Mouse (Mus musculus): ENCODE measurements around the gene Coro2b.

Coro2b gene

GRCm38 (mm10) chr9:62513492-62514133, 23.2 kb downstream of the Coro2b start:
- peak in 1 of 2 experiments; percentile 33 for DNase-seq

DNA sequence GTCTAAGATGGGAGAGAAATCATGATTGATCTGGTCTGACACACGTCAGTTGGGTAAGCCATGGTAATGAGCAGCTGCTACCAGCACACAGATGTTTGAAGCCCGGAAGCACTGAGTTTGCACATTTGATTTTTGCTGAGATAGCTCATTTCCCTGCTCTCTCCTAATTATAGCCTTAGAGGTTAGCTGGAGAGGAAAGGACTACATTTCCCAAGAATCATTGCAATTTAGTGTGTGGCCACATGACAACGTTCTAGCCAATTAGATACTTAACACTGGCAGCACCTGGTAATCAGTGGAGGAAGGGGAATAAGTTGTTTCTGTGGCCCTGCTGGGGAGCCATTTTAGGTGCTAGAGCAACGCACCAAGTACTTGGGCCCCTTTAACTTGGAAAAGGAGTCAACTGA, 26.3 kb downstream of the Coro2b start:
- peak; percentile 25 to 57 for DNase-seq

- DNase-seq = no peak
These were observed 27.2 kb downstream of the Coro2b start for GRCm38 (mm10) chr9:62509617-62510016.

DNA sequence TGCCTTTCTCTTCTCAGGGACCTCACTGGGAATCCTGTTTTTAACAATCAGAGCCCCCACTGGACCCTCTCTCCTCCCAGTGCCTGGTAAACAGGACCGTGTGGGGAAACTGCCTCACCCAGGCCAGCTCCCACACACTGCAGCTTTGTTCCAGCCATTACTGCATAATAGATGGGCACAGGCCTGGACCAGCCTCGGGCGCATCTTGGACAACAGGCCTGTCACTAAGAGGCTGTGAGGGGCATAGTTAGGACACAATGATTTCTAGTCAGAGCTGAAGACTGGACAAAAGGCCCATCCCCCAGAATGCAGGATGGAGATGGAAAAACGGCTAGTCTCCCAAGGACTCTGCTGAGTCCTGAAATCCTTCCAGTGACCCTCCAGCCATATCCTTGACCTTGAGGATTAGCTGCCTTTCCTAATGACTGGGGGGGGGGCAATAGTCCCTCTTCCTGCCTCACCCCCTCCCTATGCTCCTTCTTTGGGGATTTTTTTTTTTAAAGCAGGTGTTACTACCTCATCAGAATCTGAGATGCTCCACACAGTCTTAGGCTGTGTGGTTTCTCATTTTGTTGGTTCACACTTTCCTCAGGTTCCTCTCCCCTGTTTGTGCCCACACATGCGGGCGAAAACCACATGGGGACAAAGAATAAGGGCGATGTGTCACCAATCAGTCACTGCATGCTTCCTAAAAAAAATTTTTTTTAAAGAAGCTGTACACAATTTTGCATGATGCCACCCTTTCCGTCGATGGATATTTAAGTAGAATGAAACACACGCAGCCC, 27.9 kb downstream of the Coro2b start:
- DNase-seq = no peak

DNA sequence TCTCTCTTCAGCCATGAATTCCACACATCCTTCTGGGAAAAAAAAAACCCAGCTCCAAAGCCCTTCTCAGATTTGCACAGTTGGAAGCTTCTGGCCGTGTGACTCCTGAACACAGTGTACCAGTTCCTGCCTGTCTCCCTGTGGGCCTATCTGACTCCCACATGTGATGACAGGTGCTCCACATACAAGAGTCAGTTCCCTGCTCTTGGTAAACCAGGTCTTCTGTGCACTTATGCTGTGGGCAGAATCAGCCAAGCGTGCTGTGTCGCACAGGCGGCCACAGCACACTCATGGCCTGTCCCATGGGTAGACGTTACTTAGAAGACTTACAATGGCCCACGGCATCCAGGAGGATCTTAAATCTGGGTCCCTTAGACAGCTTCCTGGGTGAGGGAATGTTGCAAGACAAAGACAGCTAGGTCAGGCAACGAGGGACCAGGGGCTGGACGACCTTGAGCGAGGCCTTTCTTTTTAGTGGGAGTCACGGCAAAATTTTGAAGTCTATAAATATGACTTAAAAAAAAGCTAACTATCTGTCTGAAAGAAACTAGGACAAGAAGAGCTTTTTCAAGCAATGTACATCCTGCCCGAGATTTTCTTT, 30.3 kb downstream of the Coro2b start:
- no peak for DNase-seq

DNA sequence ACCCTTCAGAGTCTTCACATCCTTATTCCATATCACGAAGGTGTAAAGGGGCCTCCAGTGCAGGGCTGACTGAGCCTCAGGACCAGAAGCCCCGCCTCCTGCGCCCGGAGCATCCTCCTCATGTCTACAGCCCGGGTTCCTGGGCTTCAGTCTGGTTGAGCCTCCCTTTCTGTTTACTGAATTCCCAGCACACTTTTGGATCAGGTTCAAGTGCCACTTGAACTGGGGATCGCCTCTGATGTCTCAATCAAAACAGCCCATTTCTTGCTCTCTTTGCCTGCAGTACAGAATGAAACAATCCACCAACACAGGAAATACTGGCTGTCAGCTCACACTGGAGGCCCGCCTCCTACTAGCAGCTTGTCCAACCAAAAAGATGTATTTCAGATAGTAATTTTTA, 32.7 kb downstream of the Coro2b start:
- no peak for DNase-seq

- no peak for DNase-seq
These were observed 34.5 kb downstream of the Coro2b start for GRCm38 (mm10) chr9:62502361-62502760.

DNA sequence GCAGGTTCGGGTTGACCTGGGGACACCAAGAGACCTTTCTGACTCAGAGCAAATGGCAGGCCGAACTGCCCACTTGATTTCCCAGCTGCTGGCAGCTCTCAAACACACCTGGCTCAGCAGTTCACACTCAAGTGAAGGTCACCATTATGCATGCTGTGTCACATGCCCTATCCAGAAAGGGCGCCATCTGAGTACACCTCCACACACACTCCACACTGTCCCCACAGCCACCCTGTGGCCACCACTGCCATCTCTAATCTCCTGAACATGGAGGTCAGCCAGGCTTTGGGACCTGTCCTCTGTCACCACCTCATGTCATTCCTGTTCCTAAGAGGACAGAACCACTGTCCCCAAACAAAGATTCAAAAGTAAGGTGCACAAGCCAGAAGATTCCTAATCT, 35.3 kb downstream of the Coro2b start:
- DNase-seq = no peak

- no peak for DNase-seq
These were observed 36.8 kb downstream of the Coro2b start for GRCm38 (mm10) chr9:62500007-62500406.

GRCm38 (mm10) chr9:62498945-62499344, 37.9 kb downstream of the Coro2b start:
- no peak for DNase-seq

- no peak for DNase-seq
These were observed 39.4 kb downstream of the Coro2b start for GRCm38 (mm10) chr9:62497135-62498092.

DNA sequence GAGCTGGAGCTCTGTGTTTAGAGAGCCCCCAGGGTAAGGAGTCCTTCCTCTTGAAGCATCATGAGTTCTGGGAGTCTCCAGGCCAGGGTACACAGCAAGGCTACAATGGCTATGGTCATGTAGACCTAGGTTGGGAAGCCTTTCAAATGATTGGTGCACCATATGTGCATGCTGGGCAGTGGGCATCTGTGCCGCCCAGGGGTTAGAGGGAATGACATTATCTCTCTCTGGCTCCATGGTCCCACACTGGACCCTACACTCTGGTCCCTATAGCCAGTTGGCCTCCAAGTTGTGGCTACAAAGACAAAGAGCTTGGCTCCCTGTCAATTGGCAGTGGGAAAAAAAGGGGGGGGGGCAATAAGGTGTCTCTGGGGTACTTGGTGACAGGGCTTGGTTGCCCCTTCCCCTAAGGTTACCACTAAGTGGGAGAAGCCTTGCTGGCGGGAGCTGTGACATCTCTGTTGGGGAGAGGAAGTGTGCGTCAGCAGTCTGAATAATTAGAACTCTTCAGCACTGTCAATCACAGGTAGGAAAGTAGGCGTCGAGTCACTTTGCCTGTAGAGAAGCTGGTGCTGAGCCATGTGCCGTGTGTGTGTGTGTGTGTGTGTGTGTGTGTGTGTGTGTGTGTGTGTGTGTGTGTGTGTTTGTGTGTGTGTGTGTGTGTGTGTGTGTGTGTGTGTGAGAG, 44.4 kb downstream of the Coro2b start:
- no peak for DNase-seq

DNA sequence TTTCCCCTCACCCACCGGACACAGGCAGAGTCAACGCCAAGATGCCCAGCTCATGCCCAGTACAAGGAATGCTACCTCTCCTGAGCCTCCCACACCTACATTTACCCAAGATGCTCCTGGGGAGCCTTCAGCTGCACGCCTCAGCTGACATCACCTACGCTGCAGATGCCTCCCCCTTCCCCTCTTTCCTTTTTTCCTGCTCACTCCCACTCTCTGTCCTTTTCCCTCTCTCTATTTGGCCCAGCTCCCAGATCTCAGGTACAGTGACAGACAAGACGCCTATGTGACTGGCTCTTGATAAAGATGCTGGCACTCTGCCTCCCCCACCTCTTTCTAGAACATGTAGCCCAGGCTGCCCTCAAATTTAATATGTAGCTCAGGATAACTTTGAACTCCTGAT, 45.2 kb downstream of the Coro2b start:
- DNase-seq = no peak

GRCm38 (mm10) chr9:62491104-62491503, 45.7 kb downstream of the Coro2b start:
- DNase-seq = peak; percentile 26 to 37

DNA sequence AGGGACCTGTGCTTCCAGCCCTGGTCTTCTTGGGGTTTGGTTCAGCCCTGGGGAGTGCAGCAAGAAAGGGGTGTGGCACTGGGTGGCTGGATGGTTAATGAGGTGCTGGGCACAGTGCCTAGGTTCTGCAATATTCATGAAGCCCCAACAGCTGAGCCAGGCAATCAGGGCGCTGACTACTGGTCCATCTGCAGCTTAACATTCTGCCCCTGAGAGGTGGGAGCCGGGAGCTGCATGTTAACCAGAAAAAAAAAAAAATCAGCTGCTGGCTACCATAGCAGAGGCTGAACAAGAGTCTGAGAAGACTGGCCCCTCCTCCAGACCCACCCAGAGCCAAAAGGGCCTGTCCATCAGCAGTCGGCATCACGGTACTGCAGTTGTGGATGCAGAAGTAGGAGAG, 52.7 kb downstream of the Coro2b start:
- DNase-seq = no peak

- no peak for DNase-seq
These were observed 54.1 kb downstream of the Coro2b start for GRCm38 (mm10) chr9:62482788-62483187.

DNA sequence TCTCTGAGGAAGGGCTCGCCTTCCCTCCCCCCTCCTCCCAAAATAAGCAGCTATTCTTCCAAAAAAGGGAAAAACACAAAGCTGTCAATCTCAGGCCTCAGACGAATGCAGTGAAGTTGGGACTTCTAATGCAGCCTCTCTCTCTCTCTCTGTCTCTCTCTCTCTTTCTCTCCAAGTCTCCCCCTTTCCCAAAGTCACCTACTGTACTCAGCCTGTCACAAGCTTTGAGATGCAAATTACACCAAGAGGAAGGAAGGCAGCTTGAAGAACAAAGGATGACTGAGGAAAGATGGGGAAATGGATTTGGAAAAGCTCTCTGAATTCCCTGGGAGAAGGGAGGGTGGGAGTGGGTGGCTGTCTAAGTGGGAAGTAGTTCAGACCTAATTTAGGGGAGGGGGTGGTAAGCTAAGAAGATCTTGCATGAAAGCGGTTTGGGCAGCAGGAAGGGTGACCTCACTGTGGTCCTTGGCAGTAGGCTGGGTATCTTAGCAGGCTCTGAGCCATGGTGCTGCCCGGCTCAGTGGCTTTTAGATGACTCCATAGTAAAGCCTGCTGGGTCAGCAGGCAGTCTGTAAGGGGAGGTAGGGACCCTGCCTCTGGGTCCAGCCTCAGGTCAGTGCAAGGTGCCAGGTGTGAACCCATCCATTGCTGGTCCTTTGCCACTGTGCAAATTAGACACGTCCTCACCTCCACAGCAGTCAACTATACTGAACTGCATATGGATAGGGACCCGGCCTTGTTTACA, 55.8 kb downstream of the Coro2b start:
- no peak for DNase-seq

DNA sequence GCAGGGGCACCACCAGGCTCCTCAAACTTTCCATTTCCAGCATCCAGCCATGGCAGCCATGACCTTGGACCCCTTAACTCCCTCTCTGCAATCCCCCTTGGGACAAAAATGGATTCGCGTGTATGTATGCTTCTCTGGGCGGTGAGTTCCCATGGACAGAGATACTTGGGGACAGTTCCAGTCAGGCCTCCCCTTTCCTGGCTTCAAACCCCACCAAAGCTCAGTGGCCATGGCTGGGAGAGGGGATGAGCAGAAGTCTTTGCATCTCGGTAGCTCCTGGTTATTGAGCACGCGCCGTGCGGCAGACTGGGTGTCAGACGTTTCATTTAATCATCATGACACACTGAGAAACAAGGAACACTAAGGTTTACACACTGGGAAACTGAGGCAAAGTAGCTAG, 56.7 kb downstream of the Coro2b start:
- DNase-seq = no peak

DNA sequence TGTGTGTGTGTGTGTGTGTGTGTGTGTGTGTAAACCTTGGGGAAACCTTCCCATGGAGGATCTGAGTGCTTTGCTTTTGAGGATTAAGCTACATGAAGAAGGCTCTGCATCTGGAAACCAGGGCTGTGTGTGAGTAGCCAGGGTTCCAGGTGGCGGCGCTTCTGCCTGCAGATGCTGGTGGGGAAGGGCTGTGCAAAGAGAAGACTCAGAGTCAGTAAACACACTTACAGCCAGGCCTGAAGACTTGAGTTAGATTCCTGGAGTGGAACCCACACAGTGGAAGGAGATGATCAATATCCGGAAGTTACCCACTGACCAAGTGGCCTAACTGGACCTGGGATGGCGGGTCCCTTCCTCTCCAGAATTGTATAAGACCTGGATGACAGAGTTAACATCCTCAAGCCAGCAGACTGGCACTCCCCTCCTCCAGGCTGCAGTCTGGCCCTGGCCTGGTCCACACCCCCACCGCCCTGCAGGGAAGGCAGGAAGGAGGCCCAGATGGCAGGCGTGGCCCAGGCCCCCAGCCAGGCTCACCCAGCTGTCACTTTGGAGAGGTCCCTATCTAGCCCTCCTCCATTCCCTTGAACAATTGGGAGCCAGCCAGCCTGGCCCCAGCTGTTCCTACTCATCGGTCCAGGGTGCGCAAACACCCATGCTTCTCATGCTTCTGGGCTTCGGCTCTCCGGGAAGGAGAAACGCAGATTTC, 59.9 kb downstream of the Coro2b start:
- DNase-seq = peak in 1 of 2 experiments; percentile 36

- DNase-seq = no peak
These were observed 62.6 kb downstream of the Coro2b start for GRCm38 (mm10) chr9:62474206-62474605.

Data from kidney, adult 8-10 months (tissue).